Mouse (Mus musculus): ENCODE data around the gene Zdhhc19.

The Zdhhc19 gene

DNA sequence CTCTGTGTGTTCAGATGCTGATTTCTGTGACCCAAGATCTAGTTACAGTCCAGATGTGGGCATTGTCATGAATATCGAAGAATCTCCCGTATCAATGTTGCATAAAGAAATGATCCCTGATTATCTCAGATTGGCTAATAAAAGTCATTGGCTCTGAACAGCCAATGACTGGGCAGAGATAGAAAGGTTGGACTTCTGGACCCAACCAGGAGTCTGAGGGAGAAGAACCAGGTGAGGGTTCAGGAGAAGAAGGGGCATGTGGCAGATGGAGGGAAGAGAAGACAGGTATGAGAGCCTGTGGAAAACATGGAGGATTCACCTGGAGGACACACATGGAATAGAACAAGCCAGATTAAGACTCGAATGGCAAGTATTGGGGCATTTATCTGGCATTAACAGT lies 92.5 kb downstream of the Zdhhc19 start:
- no peaks in the 10 kb centered on the region for H3K36me3 ChIP-seq (ENCODE audit: control insufficient read depth, insufficient read depth, low read length, poor library complexity, severe bottlenecking)
- no peaks in the 10 kb centered on the region for H3K27me3 ChIP-seq (ENCODE audit: control insufficient read depth, insufficient read depth, low read length, poor library complexity, severe bottlenecking)
- DNase-seq (ENCODE audit: low read depth, low spot score): no peak

- DNase-seq (ENCODE audit: low read depth, low spot score): no peak
- no peaks in the 10 kb centered on the region for H3K27me3 ChIP-seq (ENCODE audit: control insufficient read depth, insufficient read depth, low read length, poor library complexity, severe bottlenecking)
- H3K36me3 ChIP-seq (ENCODE audit: control insufficient read depth, insufficient read depth, low read length, poor library complexity, severe bottlenecking): no peaks in the 10 kb centered on the region
These were observed 95.5 kb downstream of the Zdhhc19 start for GRCm38 (mm10) chr16:32591521-32591920.

GRCm38 (mm10) chr16:32593283-32593805 lies 97.3 kb downstream of the Zdhhc19 start:
- Histone ChIP-seq H3K27me3 (ENCODE audit: control insufficient read depth, insufficient read depth, low read length, poor library complexity, severe bottlenecking) (no peaks in the 10 kb centered on the region), H3K36me3 (ENCODE audit: control insufficient read depth, insufficient read depth, low read length, poor library complexity, severe bottlenecking) (no peaks in the 10 kb centered on the region)
- no peak for DNase-seq (ENCODE audit: low read depth, low spot score)

GRCm38 (mm10) chr16:32593916-32594315 lies 97.9 kb downstream of the Zdhhc19 start:
- Histone ChIP-seq H3K27me3 (ENCODE audit: control insufficient read depth, insufficient read depth, low read length, poor library complexity, severe bottlenecking) (no peaks in the 10 kb centered on the region), H3K36me3 (ENCODE audit: control insufficient read depth, insufficient read depth, low read length, poor library complexity, severe bottlenecking) (no peaks in the 10 kb centered on the region)
- DNase-seq (ENCODE audit: low read depth, low spot score): no peak

- H3K27me3 ChIP-seq (ENCODE audit: control insufficient read depth, insufficient read depth, low read length, poor library complexity, severe bottlenecking): no peaks in the 10 kb centered on the region
- DNase-seq (ENCODE audit: low read depth, low spot score): no peak
These were observed 98.6 kb downstream of the Zdhhc19 start for GRCm38 (mm10) chr16:32594701-32595100.

DNA sequence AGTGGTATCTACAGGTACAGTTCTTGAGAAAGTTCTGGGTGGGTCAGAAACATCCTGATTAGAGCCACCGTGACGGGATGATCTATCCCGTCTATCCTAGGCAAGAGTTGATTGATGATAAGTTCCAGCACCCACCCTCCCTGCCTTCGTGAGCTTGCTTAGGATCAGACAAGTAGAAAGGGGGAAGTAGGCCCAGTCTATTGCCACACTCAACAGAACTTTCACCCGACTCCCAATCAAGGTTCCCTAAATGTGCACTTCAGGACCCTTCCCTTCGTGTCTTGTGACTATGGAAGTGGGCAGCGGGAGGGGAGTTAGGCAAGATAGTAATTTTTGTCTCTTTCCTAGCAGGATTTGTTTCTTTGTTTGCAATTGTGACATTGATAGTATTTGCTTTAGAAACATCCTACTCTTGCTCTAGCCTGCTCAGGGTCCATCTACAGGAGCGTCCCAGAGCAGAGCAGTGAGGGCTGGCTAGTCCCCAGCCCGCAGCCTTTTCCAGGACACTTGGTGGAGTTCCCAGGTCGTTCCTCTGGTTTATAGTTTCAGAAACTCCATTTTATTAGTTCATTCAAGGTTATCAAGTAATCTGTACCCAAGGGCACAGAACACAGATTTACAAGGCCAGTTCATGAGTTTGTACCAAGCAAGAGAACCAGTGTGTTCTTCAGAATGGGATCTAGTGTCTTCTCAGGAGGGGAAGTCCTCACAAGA lies 99.2 kb downstream of the Zdhhc19 start:
- Histone ChIP-seq H3K36me3 (ENCODE audit: control insufficient read depth, insufficient read depth, low read length, poor library complexity, severe bottlenecking) (no peaks in the 10 kb centered on the region), H3K27me3 (ENCODE audit: control insufficient read depth, insufficient read depth, low read length, poor library complexity, severe bottlenecking) (no peaks in the 10 kb centered on the region)
- no peak for DNase-seq (ENCODE audit: low read depth, low spot score)

More at GRCm38 (mm10) chr16:32594701-32595100, 98.6 kb downstream of the Zdhhc19 start:
- H3K36me3 ChIP-seq (ENCODE audit: control insufficient read depth, insufficient read depth, low read length, poor library complexity, severe bottlenecking): no peaks in the 10 kb centered on the region

- DNase-seq (ENCODE audit: low read depth, low spot score): no peak
- Histone ChIP-seq H3K36me3 (ENCODE audit: control insufficient read depth, insufficient read depth, low read length, poor library complexity, severe bottlenecking) (no peaks in the 10 kb centered on the region), H3K27me3 (ENCODE audit: control insufficient read depth, insufficient read depth, low read length, poor library complexity, severe bottlenecking) (no peaks in the 10 kb centered on the region)
These were observed 101.9 kb downstream of the Zdhhc19 start for GRCm38 (mm10) chr16:32597909-32598381.

DNA sequence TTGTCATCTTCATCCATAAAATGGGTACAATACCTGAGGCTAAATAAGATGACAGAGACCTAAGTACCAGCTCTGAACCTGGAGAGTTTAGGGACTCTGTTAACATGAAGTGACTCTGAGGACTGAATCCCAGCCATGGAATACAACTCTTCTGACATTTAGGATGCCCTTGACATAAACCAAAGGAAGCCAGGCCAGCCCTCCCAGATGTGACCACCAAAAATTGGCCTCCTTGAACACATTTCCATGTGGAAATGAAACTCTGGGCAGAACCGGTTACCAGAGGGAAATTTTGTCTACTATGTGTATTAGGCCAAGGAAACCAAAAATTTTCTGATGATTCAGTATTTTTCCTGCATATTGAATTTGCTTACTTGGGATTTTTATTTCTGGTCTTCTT lies 103.1 kb downstream of the Zdhhc19 start:
- Histone ChIP-seq H3K36me3 (ENCODE audit: control insufficient read depth, insufficient read depth, low read length, poor library complexity, severe bottlenecking) (no peaks in the 10 kb centered on the region), H3K27me3 (ENCODE audit: control insufficient read depth, insufficient read depth, low read length, poor library complexity, severe bottlenecking) (no peaks in the 10 kb centered on the region)
- DNase-seq (ENCODE audit: low read depth, low spot score): no peak

- no peaks in the 10 kb centered on the region for H3K36me3 ChIP-seq (ENCODE audit: control insufficient read depth, insufficient read depth, low read length, poor library complexity, severe bottlenecking)
- H3K27me3 ChIP-seq (ENCODE audit: control insufficient read depth, insufficient read depth, low read length, poor library complexity, severe bottlenecking): no peaks in the 10 kb centered on the region
- DNase-seq (ENCODE audit: low read depth, low spot score): no peak
These were observed 106.2 kb downstream of the Zdhhc19 start for GRCm38 (mm10) chr16:32602193-32602685.

DNA sequence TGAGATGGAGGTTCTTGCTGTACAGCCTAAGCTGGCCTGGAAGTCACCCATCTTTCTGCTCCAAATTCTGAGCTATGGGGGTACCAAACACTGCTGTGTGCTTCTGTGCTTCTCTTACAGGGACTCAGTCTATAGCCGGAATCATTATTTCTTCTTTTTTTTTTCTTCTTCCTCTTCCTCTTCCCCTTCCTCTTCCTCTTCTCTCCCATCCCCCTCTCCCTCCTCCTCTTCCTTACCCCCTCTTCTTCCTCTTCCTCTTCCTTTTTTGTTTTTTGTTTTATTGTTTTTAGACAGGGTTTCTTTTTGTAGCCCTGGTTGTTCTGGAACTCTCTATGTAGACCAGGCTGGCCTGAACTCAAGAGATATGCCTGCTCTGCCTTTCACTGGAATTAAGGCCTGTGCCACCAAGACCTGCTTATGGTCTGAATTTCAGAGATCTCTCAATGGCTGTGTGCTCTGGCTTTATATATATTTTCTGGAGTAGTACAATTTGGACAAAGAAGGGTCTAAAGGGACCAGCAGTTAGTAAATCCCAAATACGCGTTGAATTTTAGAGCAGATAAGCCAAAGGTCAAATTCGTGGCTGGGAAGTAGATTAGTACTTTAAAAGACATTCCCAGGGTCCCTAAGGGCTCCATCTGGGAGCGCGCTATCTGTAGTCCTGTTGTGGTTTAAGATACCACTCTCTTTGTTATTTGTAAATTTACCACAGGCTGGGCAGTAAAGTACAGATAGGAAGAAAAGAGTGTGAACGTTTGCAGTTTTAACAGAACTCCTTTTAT lies 111.7 kb downstream of the Zdhhc19 start:
- DNase-seq (ENCODE audit: low read depth, low spot score): peak; percentile 60
- Histone ChIP-seq H3K36me3 (ENCODE audit: control insufficient read depth, insufficient read depth, low read length, poor library complexity, severe bottlenecking) (no peaks in the 10 kb centered on the region), H3K27me3 (ENCODE audit: control insufficient read depth, insufficient read depth, low read length, poor library complexity, severe bottlenecking) (no peaks in the 10 kb centered on the region)

- DNase-seq (ENCODE audit: low read depth, low spot score): no peak
- Histone ChIP-seq H3K36me3 (ENCODE audit: control insufficient read depth, insufficient read depth, low read length, poor library complexity, severe bottlenecking) (no peaks in the 10 kb centered on the region), H3K27me3 (ENCODE audit: control insufficient read depth, insufficient read depth, low read length, poor library complexity, severe bottlenecking) (no peaks in the 10 kb centered on the region)
These were observed 112.3 kb downstream of the Zdhhc19 start for GRCm38 (mm10) chr16:32608344-32608711.

DNA sequence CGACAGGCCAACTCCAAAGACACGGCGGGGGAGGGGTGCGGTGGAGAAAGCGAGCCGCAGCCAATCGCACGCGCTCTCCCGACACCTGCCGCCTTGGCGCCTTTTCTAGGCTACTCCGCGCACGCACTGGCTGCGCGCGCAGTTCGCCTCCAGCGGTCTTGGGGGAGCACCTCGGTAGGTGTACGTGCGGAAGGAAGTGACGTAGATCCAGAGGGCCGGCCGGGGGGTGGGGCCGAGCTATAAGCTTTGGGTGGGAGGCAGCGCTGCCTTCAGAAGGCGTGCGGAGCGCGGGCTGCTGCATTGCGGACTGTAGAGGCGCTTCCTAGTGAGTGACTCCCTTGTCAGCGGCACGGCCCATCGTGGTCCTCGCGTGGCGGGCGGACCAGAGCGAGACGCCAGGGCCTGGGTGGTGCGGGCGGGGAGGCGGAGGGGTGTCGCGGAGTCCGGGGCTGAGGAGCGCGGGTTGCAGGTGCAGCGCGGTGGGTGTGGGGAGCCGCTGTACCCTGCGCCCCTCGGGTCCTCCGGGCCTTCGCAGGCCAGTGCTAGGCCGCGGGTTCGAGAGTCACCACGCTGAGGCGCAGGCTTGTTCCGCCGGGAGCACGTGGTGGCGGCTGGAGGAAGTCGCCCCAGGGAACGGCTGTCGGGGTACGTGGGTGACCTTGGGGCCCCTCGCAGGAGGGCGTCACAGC lies 112.8 kb downstream of the Zdhhc19 start, which contains the start of gene Tfrc:
Gene Tfrc, plus strand, starts transcription at position 209 of the 689 bp plus-strand sequence.
- no peaks in the 10 kb centered on the region for H3K36me3 ChIP-seq (ENCODE audit: control insufficient read depth, insufficient read depth, low read length, poor library complexity, severe bottlenecking)
- peak; percentile 99 for DNase-seq (ENCODE audit: low read depth, low spot score)
- no peaks in the 10 kb centered on the region for H3K27me3 ChIP-seq (ENCODE audit: control insufficient read depth, insufficient read depth, low read length, poor library complexity, severe bottlenecking)

GRCm38 (mm10) chr16:32609401-32609779 lies 113.3 kb downstream of the Zdhhc19 start:
- DNase-seq (ENCODE audit: low read depth, low spot score): peak; percentile 26
- Histone ChIP-seq H3K27me3 (ENCODE audit: control insufficient read depth, insufficient read depth, low read length, poor library complexity, severe bottlenecking) (no peaks in the 10 kb centered on the region), H3K36me3 (ENCODE audit: control insufficient read depth, insufficient read depth, low read length, poor library complexity, severe bottlenecking) (peaks cover under 1% of the 10 kb centered on the region; the same call in 1 of the 2 replicates)

DNA sequence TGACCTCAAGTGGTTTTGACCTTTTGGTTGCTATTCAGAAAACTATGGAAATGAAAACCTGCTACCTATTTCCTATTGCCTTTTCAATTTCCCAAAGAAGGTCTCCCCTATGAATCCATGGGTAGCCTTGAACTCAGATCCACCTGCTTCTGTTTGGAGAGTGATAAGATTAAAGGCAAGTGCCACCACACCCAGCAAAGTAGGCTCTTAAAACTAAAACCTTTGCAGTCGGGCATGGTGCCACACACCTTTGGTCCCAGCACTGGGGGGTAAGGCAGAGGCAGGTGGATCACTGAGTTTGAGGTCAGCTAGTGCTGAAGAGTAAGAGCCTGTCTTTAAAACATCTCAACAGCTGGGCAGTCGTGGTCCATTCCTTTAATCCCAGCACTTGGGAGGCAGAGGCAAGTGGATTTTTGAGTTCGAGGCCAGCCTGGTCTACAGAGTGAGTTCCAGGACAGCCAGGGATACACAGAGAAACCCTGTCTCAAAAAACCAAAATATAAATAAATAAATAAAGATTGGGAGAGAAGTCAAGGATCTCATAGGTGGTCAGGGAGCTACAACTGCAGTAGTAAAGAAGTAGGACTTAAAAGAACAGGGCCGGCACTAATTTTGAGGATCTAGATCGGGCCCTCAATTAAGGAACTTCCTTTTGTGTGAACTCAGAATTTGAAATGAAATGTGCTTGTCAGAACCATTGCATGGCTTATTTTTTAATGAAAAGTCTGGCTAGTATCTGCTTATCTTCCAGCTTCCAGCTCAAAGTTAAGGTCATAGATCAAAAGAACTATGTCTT lies 114.6 kb downstream of the Zdhhc19 start:
- peaks cover 10% of the 10 kb centered on the region; the same call in 1 of the 2 replicates for H3K36me3 ChIP-seq (ENCODE audit: control insufficient read depth, insufficient read depth, low read length, poor library complexity, severe bottlenecking)
- no peaks in the 10 kb centered on the region for H3K27me3 ChIP-seq (ENCODE audit: control insufficient read depth, insufficient read depth, low read length, poor library complexity, severe bottlenecking)
- DNase-seq (ENCODE audit: low read depth, low spot score): no peak

All from splenic B cell, adult 2 months (primary cell).